8 mouse cellular contexts compared by ENCODE assay signal in the genomic region with DNA sequence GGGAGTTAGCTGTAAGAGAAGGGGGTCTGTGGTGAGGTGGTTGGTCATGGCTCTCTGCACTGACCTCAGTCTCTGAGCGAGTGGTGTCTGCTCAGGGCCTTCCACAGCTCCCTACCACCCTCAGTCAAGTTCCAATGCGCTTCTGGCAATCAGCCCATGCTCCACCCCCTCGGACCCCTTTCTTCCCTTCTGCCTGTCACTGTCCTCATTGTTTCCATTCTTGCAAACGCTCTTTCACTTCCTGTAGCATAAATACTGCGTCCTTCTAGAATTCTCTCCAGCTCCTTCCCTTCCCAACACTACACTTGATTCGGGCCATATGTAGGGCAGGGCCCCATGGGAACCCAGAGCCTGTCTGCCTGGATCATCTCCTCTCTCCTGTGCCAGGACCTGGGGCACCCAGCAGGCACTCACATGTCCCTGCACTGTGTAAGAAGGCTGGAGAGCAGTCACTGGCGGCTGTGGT. TPM values are rescaled to one million over a fixed set of nuclear protein-coding genes. Genes with fewer than 3 reads are reported as not detected.
DNase-seq lines count a peak whose midpoint lies in the region; ATAC-seq lines count a peak whose summit lies in the region.

No protein-coding gene starts in this region.

- H3K4me2 ChIP-seq in hindbrain, embryonic 12.5 days (replicated peaks) = peak overlapping the region; percentile 48

- WGBS in hindbrain, embryonic 12.5 days = 22% methylated on average over 7 of the region's 7 CpGs
- 53% methylated on average over 7 of the region's 7 CpGs for WGBS in midbrain, embryonic 10.5 days

- no peaks in the 10 kb centered on the region for H3K36me3 ChIP-seq in hindbrain, embryonic 12.5 days
- H3K36me3 ChIP-seq in midbrain, embryonic 10.5 days = no peaks in the 10 kb centered on the region

- H3K9me3 ChIP-seq in hindbrain, embryonic 12.5 days (replicated peaks) = no peaks in the 10 kb centered on the region
- H3K9me3 ChIP-seq in midbrain, embryonic 10.5 days (replicated peaks) = no peaks in the 10 kb centered on the region

- peak overlapping the region; percentile 5; the same call in 1 of the 2 replicates for H3K4me3 ChIP-seq in hindbrain, embryonic 12.5 days
- peak overlapping the region; percentile 21; the same call in 1 of the 2 replicates for H3K4me3 ChIP-seq in midbrain, embryonic 10.5 days

- H3K4me1 ChIP-seq in hindbrain, embryonic 12.5 days = peaks cover 11% of the 10 kb centered on the region
- peaks cover 18% of the 10 kb centered on the region for H3K4me1 ChIP-seq in midbrain, embryonic 10.5 days

- intact Hi-C loops in left cerebral cortex, postnatal 4 days (cut with DNase I) = loop anchor here (5.0 kb wide), 1 partner anchor 102 kb away; no protein-coding TSS in a partner anchor

- H3K27me3 ChIP-seq in hindbrain, embryonic 12.5 days = peaks cover 8% of the 10 kb centered on the region; the same call in 1 of the 2 replicates
- peaks cover 9% of the 10 kb centered on the region; the same call in 1 of the 2 replicates for H3K27me3 ChIP-seq in midbrain, embryonic 10.5 days (ENCODE audit: low read depth, poor library complexity, severe bottlenecking)

- H3K9ac ChIP-seq in hindbrain, embryonic 12.5 days = peak overlapping the region; percentile 32

- 0 out of 2 replicates have a peak overlapping the region, but pooled peaks have one; percentile 8 for H3K27ac ChIP-seq in hindbrain, embryonic 12.5 days
- no peak overlapping the region for H3K27ac ChIP-seq in midbrain, embryonic 10.5 days (replicated peaks)

- ATAC-seq in hindbrain, embryonic 12.5 days (ENCODE audit: low FRiP score) = peak; percentile 78
- no peak for ATAC-seq in frontal cortex, adult (ENCODE audit: low TSS enrichment)

- peak; percentile 87 for DNase-seq in left cerebral cortex, postnatal 4 days
- DNase-seq in left cerebral cortex, adult 8-10 months (ENCODE audit: low spot score in 2 of 2) = no peak
- DNase-seq in embryo, embryonic 11 days = peak; percentile 21
- DNase-seq in midbrain, embryonic 10.5 days (ENCODE audit: low spot score) = no peak
- no peak for DNase-seq in thymus, adult 18-20 months
- DNase-seq in frontal cortex, postnatal 14 days (ENCODE audit: low spot score in 2 of 2) = no peak

RNA-seq across cellular contexts. Expression of gene Dab2ip, which starts 12.9 kb away (rescaled TPM):
- 100 to 1,000 TPM; 125 to 135 TPM for total RNA-seq in left cerebral cortex, postnatal 4 days (2021)
- total RNA-seq in left cerebral cortex, adult 8-10 months (2022) = 100 to 1,000 TPM; 108 to 124 (median 115) TPM
- polyA plus RNA-seq in hindbrain, embryonic 12.5 days (2016; fragmentation: Nextera tagmentation; extraction: Ambion mirVana) = 64.8 and 68.1 TPM in 2 replicates
- 19.7 and 24.7 TPM in 2 replicates for polyA plus RNA-seq in midbrain, embryonic 10.5 days (2016; fragmentation: Nextera tagmentation; extraction: Ambion mirVana)

Comparison
In these comparisons a context has a peak if more than half of its experiments do, and no peak if none do; other contexts are left out.
1. DNase-seq: peak in left cerebral cortex, postnatal 4 days (single experiment) and embryo, embryonic 11 days (single experiment); none in left cerebral cortex, adult 8-10 months (0 of 2), midbrain, embryonic 10.5 days (single experiment), thymus, adult 18-20 months (0 of 2) and frontal cortex, postnatal 14 days (0 of 2).